Mouse (Mus musculus): ENCODE data around the gene Faap20. TPM values are rescaled to one million over a fixed set of nuclear protein-coding genes. Genes with fewer than 3 reads are reported as not detected.

Gene Faap20
- total RNA-seq (2021), result 10 to 100 TPM; 22.2 to 24.3 TPM
- long read RNA-seq, transcript Faap20-201 (3 exons, 1,479 nt), result major isoform, 9 of 22 reads
- long read RNA-seq, transcript Faap20-210 (4 exons, 1,076 nt), result minor isoform, 8 of 22 reads
- long read RNA-seq, partial matches to known transcripts, result 0 of 22 reads
- long read RNA-seq, other reads (novel, unspliced or antisense), result 4 of 22 reads

DNA sequence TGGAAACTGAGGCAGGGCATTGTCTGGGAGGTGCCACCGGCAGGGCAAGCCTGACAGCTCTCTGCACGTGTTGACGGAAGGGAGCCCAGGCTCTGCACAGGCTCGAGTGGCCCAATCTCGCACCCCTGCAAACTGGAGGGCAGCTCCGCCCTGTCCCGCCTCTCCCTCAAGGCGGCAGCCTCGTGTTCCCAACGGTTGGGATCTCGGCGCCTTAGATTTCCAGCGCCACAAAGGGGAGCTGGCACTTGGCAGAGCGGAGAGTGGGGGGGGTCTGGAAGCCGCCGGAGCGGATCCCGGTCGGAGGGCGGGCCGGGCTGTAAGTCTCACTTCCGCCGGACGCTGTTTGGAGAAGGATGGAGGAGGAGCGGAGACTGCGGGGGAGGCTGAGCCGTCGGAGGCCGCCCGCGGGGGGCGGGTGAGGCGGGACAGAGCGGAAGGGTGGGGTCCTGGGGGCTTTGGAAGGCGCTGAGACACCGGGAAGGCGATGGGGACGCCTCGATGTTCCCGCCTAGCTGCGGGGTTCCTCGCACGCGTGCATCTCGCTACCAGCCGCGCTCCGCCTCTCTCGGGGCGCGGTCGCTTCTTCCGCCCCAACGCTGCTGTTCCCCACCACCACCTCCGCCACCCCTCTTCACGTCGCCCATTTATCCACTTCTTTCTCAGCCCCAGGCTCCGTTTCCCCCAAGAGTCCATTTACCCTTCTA is at the start of gene Faap20:
Faap20 (plus strand) TSS at position 155 of the 704 bp plus-strand sequence.
- DNase-seq (ENCODE audit: low spot score in 2 of 2), result peak; percentile 84 to 87

DNA sequence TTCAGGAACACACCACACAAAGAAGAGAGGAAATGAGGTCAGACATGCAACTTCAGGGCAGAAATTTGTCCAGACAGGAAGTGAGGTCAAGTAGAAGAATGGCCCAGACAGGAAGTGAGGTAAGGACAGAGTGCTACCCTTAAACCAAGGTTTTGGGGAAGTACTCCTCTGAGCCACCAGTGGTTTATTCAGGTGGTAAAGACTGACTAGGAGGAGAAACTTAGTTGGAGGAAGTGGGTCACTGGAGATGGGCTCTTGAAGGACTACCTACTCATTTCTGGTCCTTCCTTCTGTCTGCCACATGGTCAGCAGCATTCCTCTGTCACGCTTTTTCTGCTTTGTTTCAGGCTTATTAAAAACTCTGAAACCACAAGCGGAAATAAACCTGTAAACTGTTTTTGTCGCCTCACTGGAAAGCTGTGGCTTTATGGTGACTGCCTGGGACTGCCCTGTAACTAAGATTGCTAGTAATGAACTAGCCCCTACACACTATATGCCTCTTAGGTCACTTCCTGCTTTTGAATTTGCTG is 48.7 kb upstream of the Faap20 start:
- no peak for DNase-seq (ENCODE audit: low spot score in 2 of 2)

DNA sequence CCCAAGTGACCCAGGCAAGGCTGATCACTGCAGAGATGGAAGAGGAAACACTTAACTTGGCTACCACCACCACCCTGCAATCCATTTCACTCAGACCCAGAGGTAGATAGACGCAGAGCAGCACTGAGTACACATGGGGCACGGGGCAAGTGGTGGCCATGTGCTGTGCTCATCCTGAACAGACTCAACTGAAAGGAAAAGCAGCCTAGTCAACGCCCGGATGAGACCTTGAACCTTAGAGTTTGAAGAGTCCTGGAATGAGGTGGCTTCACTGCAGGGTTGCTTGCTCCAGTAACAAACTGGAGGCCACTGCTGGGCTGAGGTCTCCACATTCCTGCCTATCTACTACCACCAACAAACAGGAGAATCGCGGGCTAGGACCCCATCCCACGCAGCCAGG is 47.8 kb upstream of the Faap20 start:
- no peak for DNase-seq (ENCODE audit: low spot score in 2 of 2)

DNA sequence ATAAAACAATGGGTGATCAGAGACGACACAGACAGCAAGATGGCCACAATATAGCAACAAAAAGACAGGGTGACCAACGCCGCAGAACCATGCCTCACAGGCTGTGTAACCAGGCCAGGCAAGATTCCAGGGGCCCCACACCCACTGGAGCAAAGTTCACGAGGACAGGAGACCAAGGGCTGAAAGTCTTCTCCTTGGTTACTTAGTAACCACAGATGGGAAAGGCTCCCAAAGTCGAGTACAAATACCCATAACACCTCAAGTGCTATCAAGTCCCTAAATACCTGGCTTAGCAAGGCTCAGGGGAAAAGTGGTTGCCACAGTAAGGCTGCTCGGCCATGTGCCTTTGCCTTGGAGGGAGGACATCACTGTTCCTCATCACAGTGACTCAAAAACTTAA is 43.7 kb upstream of the Faap20 start:
- no peak for DNase-seq (ENCODE audit: low spot score in 2 of 2)

DNA sequence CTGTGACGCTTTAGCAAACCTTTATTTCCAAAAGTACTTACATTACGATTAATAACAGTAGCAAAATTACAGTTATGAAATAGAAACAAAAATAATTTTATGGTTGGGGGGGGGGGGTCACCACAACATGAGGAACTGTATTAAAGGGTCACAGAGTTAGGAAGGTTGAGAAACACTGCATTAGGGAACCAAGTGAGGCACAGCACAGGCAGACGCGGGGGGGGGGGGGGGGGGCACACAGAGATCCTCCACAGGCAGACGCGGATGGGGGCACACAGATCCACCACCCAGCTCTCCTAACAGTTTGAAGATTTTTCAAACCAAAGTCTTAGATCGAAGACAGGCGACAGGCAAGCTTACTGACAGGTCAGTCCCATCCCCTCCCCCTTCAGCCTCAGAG is 43.1 kb upstream of the Faap20 start:
- no peak for DNase-seq (ENCODE audit: low spot score in 2 of 2)

DNA sequence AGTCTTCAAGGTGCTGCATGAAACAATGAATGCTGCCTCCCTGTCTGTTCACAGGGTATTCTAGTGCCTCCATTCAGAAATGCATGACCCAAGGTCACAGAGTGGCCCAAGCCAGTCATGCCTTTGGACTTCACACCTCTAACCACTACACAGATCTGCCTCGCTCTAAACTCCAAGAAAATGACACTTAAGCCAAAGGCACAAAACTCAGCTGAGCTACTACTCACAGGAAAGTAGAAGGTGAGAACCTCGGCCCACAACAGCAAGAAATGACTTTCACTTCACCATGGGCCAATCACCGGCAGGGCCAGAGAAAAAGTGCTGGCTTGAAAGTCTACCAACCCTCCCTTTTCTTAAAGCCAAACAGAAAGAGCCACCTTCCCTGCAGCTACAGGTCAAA is 41.8 kb upstream of the Faap20 start:
- no peak for DNase-seq (ENCODE audit: low spot score in 2 of 2)

DNA sequence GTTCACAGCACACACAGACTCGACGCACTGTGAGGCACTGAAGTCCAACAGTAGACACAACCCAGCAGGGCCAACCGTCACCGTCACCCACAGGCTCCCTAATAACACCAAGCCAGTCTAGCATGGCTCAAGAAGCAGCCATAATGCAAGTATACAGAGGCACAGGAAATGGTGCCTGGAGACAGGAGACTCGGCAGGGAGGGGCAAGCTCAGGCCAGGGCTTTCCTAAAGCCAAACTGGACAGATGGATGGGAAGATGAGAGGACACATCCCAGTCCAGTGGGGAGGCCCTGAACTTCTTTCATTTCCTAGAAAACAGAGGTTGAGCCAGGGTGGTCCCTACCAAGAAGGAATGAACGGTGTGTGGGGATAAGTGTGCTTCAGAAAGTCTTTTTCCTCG is 41.0 kb upstream of the Faap20 start:
- no peak for DNase-seq (ENCODE audit: low spot score in 2 of 2)

DNA sequence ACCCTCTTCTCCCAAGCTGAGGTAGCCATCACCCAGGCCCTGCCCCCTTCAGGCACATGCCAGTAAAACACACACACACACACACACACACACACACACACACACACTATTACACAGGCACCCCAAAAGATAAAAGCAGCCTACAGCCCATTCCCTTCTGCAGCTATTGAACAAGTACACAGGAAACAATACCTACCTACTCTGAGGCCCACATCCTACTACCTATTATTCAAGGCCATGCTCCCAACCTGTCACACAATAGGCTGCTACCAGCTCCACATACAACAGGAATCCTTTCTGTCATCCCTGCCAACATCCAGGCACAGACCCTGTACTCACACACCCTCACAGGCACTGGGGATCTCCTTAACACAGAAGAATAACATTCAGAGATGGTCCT is 40.5 kb upstream of the Faap20 start:
- DNase-seq (ENCODE audit: low spot score in 2 of 2), result no peak

DNA sequence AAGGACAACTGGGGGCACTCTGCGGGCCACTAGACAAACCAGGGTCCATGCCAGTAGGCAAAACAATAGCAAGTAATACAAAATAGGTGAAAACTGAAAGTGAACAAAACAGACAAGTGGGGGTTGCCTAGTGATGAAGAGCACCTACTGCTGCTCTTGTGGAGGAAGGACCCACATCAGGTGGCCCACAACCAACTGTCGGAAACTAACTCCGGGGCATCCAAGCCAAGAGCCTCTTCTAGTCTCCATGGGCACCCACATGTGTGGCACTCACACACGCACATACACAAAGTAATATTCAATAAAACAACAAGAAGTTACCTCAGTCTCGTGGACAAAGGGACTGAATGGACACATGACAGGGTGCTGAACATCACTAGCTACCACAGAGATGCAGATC is 40.1 kb upstream of the Faap20 start:
- no peak for DNase-seq (ENCODE audit: low spot score in 2 of 2)

DNA sequence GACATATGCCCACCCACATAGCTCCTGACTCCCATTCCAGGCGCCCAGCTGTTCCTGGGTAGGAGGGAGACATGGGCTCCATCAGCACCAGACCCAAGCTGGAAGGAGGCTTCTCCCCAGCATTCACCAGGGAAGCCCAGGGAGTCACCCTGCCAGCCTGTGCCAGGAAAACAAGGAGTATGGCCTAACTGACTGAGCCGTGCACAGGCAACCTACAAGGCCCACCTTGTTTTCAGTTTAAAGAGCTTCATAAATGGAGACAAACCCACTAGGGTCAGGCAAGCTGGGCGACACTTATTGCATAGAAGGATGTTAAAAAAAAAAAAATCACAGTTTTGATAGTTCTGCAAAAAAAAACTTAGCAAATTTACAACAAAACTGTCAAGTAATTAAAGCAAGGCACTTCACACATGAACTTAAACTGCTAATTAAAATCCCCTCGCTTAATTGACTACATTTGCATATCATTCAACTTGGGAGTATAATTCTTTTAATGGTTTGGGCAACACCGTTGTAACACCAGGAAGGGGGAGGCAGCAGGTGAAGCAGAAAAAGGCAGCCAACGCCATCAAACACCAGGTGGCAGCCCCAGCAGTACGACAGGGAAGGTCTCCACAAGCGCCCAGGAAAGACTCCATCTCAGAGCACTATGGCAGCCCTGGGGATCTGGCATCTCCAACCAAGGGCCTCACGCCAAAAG is 36.4 kb upstream of the Faap20 start:
- peak; percentile 57 for DNase-seq (ENCODE audit: low spot score in 2 of 2)

DNA sequence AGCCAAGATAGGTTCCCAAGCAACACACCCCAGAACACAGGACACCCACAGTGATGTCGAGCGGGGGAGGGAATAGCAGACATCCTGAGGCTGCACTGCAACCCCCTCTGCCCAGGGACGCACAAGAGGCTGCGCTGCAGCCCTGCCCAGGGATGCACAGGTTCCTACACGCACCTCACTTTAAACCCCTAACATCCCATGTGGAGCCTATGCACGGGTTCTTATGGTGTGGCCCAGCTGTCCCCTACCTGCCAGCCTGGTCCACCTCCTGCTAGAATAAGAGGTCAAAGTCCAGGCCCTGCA is 35.9 kb upstream of the Faap20 start:
- no peak for DNase-seq (ENCODE audit: low spot score in 2 of 2)

DNA sequence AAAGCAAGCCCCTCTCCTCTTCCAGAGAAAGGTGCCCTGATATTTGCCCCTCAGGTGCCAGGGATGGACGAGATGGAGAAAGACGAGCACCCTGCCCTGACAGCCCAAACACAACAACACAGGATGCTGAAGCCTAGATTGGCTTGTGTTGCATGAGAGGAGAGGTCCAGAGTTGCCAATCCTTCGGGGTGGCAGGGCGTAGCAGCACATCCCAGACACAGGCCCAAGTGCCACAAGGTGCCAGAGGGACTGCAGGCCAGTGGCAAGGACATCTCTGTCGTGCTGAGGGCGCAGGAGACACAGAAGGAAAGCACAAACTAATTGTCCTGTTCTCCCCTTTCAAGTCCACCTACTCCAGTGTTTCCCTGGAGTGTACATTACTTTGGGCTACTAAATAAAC is 35.4 kb upstream of the Faap20 start:
- DNase-seq (ENCODE audit: low spot score in 2 of 2), result no peak

DNA sequence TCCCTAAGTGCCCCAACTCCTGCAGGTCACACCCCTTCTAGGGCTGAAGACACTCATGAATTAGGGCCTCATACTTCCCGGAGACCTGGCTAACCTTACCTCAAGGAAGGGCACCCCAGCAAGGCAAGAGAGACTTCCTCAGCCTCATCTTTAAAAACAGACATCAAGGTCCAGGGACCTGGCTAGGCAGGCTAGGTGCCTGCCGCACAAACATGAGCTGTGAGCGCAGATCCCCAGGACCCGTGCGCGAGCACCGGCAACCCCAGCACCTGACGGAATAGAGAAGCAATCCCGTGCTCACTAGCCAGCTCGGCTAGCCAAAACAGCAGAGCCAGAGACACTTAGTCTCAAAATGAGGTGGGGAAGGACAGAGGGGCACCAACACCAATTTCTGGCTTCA is 34.8 kb upstream of the Faap20 start:
- no peak for DNase-seq (ENCODE audit: low spot score in 2 of 2)

DNA sequence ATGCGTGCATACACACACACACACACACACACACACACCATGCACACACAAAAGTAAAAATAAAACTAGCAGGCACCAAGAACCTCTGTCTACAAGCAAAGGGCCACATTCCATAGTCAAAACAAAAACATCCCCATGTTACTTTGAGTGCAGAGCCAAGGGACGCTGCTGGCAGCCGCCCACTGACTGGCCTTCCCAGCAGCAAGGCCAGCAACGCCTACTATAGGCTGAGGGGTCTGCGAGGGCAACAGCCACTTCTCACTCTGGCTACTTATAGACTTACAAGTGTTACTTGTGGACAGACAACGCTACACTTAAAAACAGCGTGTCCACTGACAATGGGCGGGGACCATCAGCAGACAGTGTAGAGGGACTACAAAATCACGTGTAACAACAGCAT is 34.4 kb upstream of the Faap20 start:
- DNase-seq (ENCODE audit: low spot score in 2 of 2), result no peak

DNA sequence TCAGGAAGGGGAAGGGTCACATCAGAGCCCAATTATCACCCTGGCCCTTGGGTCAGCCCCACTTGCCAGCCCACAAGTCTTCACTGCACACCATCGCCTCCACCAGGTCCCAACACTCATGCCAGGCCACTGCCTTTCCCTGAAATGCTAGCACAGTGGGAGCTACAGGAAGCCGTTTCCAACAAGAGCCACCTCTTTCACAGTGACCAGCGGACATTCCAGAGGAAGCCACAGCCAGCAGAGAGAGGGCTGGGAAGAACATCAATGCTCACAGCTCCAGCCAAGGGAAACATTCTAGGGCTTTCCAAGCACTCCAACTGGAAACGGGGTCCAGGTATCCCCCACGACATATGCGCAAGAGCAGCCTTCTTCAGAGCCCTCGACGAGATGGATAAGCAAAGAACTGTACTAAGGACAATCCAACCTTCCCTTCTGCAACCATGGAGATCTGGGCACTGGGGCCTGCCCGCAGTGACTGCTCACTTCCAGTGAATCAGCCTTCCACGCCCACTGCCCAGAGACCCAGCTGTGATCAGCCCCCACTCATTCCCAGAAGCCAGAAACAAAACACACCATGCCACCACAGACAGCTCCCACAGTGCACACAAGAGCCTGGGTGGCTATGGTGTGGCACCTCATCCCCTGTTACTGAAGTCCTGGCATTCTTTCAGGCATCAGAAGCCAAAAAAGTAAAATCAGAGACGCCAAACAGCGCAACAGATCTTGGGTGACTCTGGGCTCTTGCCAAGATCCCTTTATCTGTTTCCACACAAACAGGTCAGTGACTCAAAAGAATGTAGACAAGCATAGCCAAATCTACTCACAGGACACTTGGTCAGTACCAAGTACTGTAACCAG is 33.6 kb upstream of the Faap20 start:
- DNase-seq (ENCODE audit: low spot score in 2 of 2), result no peak

DNA sequence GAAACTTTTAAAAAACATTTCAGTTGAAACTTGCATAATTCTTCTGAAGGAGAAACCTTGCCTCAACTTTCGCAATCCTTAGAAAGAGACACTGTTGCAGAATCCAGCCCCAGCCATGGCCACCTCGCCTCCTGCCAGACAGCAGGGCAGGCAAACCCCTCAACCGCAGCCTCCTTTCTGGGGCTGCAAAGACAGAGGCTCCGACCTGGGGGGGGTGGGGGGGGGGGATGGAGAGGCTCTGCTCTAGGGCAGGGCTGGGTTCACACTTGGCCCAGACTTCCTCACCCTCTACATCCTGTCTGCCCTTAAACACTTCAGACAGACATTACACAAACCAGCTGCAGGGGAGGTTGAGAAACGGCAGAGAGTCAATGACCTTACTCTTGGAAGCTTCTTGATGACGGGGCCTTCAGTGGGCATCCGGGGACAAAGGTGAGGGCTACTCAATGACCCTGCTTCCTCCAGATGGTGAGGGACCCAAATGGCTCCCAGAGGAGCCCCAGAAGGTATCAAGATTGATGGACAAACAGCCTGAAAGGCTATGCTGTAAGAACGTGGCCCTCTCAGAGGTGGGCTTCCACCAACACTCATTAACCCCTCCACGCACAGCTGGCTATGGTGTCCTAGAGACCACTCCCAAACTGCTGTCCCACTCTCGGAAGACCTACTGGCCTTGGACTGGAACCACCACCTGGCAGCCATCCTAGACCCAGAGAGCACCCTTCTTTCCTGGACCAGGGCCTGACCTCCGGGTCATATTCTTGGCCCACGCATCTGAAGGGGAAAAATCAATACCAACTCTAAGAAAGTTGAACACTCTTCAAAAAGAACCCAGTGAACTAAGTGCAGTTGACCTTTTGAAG is 32.1 kb upstream of the Faap20 start:
- DNase-seq (ENCODE audit: low spot score in 2 of 2), result no peak

DNA sequence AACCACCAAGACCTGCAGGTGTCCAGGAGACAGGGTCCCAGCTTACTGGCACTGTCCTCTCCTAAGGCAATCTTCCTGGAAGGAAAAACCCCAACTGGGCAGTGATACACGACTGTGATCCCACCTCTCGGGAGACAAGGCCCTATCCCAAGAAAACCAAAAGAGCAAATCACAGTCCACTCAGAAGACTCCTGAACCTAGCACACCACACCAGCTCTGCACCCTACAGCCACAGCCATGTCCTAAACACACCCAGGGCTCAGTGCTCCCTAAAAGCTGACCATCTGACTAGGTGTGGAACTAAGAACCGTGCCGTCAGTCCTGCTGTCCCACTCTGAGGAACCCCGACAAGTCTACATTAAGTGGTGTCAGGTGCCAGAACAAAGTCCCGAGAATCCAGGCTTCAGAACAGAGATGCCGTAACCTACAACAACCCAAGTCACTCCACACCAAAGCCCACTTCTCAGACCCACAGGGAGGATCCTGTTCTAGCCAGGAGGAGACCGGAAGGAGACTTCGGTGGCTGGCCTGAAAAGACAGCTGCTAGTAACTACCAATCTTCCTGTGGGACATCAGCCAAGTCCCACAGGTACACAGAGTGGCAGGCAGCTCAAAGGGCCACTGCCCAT is 31.4 kb upstream of the Faap20 start:
- no peak for DNase-seq (ENCODE audit: low spot score in 2 of 2)

DNA sequence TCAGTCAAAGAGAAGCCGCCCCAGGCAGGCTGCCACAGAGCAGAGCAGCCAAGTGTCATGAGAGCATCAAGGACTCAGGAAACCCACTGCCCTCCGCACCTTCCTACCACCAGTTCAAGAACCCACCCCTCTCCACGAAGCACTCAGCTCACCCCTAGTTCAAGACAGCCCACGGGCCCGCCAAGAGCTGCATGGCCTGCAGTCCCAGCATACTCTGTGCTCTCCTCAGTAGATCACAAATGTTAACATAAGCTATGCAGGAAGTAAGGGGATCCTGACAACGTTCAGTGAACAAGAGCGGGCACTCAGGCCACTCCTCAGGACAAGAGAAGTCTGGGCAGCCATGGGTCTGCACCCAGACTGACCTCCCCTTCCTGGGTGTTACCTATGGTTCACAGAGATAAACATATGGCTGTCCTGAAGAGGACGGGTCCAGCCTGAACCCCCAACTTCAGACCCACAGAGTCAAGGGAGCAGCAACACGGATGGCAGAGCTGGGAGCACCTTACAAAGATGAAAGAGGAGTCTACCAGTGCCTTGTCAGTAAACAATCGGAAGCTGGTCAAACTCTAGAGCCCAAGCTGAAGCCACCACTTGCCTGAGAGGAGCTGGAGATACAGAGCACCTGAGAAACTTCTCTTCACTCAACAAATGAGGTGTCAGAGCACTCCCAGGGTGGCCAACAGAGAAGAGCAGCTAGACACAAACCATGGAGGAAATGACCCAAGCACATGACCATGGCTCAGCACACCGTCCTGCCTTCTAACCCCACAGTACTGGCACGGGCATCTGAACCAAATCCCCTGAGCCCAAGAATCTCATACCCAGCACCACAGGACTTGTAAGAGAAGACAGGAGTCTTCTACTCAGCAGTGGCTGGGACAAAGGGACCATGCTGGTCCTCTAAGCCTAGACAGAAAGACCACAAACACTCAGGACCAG is 30.1 kb upstream of the Faap20 start:
- DNase-seq (ENCODE audit: low spot score in 2 of 2), result no peak

Data from layer of hippocampus, postnatal 10 days (tissue).